Mouse (Mus musculus) adrenal gland (tissue): ENCODE results near the gene Hdhd3.

ENCODE experiments used
- intact Hi-C: fragments of 180-260 bp; cut with DNase I; formaldehyde crosslinking; loops from one replicate; pipeline ENCODE4 v1.15.1; 2025
- long read RNA-seq, 2 experiments: library from polyadenylated mRNA; unstranded; transcript quantifications; one replicate each; pipeline ENCODE4 v2.0.0; 2020; ENCODE audit warnings: borderline replicate concordance in 1 of 2; ENCODE audit not compliant: insufficient replicate concordance in 1 of 2

Hdhd3 gene
- long read RNA-seq, experiment 1, transcript Hdhd3-201 (2 exons, 1,205 nt), result major isoform, 13 of 13 reads
- long read RNA-seq, experiment 1, partial matches to known transcripts, result 0 of 13 reads
- long read RNA-seq, experiment 1, other reads (novel, unspliced or antisense), result 0 of 13 reads
- long read RNA-seq, experiment 2, transcript Hdhd3-201 (2 exons, 1,205 nt), result major isoform, 37 of 38 reads
- long read RNA-seq, experiment 2, partial matches to known transcripts, result 0 of 38 reads
- long read RNA-seq, experiment 2, other reads (novel, unspliced or antisense), result 1 of 38 reads

DNA sequence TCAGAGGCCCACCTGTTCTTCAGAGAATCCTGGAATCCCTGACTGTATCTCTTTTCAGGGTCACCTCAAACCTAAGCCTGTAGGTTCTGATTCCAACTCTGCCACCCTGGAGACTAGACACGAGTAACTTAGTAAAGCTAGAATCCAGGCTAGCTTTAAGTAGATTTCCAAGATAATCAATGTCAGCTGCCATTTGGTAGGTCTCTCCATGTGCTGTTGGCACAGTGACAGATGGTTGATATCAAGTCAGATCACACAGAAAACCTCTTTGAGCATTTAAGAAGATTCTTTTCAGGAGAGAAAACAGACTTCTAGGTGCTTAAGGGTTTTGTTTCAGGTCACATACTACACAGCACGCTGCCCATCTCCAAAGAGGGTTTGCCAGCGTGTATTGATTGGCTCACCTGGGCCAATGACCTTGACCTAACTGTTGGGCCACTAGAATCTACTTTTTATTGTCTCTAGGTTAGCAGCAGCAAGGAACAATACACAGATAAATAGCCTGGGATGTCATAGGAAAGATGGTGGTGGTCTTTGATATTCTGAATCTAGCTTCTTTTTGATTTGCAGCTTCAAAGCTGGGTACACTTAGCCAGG, at the start of gene Hdhd3:
TSS of gene Hdhd3 (minus strand) at position 94 of the 597 bp plus-strand sequence.
- intact Hi-C loops, result no loop called here

DNA sequence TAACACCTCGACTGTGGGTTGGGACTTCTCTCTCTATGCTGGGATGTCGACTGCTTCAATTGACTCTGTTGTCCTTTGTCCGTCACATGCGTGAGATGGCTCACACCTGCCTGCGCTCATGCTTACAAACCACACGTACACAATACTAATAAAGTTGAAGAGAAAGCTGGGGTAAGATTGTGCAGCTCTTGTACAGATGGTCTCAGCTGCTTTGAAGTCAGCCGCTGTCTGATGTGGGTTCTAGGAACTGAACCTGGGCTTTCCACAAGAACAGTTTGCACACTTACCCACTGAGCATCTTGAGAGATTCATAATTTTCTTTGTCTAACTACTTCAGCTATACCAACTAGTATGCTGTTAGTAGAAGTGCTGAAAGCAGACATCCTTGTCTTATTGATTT, 48.7 kb upstream of the Hdhd3 start:
- intact Hi-C loops, result no loop called here

DNA sequence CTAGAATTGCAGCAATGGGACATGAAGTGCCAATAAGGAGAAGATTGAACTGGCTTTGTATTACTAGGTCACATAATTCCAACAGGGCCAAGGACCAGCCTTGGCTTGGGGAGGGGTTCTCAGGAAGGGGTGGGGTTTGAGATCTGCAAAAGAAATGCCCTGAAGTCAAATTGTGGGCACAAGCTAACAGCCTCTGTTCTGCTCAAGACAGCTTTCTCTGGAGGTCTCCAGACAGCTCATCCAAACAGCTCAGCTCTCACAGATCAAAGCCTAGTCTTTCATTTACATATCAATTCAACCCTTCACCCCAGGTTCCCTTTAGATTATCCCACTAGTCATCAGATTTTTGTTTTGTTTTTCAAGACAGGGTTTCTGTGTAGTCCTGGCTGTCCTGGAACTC, 41.5 kb upstream of the Hdhd3 start:
- intact Hi-C loops, result no loop called here

DNA sequence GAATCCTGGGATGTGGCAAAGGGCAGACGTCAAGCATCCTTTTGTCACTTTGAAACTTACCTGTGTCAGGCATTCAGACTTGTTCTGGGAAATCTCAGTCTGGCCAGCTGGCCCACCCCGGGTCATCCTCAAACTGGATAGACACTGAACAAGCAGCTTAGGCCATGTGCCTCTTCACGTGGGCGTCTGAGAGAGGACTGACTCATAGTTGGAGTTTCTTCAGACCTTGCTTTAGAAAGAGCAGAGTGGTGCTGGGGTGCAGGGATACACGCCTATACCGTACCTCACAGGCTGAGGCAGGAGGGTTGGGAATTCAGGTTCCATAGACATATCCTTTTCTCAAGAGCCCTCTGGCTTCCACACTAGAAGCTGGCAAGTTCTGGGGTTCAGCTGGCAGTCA, 40.5 kb upstream of the Hdhd3 start:
- intact Hi-C loops, result no loop called here

DNA sequence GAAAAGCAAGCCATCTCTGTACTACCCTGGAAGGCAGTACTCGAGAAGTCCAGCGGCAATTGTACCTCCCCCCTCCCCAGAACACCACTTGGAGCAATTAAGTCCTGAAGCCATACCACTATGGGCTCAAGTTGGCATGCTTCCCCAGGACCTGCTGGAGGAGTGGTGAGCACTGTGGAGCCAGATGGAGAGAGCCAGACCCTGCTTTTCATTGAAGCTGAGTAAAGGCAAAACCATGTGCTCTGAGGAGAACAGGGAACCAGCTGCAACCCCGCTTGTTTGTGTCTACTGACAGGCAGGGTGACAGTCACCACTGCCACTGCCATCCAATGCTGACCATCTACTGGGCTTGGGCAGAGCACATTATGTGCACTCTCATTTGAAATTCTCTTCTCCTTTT, 38.5 kb upstream of the Hdhd3 start:
- intact Hi-C loops, result no loop called here

DNA sequence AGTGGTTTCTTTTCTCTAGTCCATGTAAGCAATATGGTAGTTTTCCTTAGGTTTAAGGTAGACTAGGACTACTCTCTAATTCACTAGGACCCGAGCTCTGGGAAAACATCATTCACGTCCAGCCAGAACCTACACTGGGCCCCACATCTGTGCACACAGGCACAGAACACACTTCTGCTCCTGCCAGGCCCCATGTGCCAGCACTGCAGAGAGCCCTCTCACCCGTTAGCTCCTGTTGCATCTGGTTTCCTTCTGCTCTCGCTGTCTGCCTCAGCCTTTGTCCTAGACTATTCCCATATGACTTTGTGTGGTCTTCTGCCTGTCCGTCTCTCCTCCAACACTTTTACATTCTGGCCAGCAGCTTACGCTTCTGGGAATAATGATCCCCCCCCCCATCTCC, 30.5 kb upstream of the Hdhd3 start:
- intact Hi-C loops, result no loop called here

DNA sequence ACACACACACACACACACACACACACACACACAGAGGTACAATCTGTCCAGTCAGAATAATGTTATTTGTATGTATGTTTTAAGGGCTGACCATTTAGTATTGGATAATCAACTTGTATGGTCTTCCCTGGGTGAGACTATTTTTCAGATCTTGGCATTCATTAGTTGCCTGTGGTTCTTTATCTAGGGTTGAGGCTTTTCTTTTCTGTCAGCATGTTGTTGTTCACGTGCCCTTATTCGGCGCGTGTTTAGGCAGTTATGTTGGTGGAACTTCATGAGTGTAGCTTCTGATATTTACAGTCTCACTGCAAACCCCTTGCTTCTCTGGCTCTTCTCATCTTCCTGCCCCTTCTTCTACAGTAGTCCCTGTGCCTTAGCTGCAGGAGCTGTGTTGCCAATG, 24.4 kb upstream of the Hdhd3 start:
- intact Hi-C loops, result no loop called here

DNA sequence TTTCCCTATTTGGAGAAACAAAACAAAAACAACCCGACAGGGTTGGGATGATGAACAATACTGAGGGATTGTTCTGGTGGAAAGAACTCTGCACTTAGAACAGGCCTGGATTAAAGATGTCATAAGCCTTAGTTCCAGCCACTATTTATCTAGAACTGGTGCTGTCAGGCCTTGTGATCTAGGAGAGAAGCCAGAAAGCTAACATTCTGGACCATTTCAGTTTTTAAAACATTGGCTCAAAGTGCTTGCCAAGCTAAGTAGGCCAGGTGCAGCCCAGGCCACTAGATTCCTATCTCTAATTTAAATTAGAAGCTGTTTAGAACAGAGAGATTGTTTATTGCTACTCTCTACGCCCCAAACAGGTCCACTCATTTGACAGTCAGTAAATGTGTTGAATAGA, 23.0 kb upstream of the Hdhd3 start:
- intact Hi-C loops, result no loop called here

DNA sequence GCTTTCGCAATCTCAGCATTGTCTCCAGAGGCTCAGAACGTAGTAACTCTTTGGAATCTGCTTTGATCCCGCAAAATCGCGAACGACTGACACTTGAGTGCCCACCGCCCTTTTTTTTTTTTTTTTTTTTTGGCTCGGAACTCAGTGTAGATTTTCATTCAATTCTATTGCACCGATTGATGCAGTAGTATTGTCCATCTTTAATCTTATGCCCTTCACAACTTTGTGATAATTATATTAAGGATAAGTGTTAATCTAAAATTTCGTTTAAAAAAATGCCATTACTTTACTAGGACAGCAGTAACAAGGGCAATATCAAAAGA, 22.2 kb upstream of the Hdhd3 start:
- intact Hi-C loops, result no loop called here

DNA sequence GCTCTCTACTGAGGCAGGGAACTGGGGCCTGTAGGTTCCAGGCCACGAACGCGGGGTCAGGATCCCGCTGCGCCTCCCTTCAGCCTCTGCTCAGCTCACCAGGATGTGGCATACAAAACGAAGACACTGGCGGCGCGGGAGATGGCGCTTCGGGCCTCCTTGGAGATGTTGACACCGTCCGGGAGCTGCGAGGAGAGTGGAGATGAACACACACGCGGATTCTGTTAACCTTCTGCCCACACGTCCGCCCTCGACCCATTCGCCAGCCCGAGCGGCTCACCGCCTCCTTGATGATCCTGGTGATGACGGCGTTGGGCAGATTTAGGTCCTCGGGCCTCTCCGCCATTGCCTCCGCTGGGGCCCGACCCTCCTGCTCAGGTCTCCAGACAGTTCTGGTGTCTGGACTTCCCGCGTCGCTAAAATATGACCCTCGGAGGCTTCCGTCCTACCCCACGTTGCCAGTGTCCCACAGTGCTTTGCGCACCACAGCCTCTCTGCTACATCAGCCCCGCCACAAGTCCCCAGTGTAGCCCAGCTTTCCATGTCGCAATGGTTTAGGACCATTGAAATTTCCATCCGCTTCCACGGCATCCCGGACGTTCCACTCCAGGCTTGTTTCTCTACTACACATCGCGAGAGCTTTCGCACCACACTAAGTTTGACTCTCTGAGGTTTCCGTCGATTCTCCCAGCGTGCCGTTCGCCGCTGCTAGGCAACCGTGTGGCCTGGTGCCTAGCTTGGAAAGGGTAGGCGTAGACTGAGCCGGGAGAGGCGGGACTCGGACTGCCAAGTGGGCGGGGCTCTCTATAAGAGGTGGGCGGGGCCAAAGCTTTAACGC, 21.6 kb upstream of the Hdhd3 start, which contains the start of the genes Pole3 and 4933430I17Rik:
TSS of gene Pole3 (minus strand) at position 418 of the 838 bp plus-strand sequence.
TSS of gene 4933430I17Rik (plus strand) at position 719 of the 838 bp plus-strand sequence.
- intact Hi-C loops, result loop anchor here (5.0 kb wide), 1 partner anchor 113 kb away; no protein-coding TSS in a partner anchor

DNA sequence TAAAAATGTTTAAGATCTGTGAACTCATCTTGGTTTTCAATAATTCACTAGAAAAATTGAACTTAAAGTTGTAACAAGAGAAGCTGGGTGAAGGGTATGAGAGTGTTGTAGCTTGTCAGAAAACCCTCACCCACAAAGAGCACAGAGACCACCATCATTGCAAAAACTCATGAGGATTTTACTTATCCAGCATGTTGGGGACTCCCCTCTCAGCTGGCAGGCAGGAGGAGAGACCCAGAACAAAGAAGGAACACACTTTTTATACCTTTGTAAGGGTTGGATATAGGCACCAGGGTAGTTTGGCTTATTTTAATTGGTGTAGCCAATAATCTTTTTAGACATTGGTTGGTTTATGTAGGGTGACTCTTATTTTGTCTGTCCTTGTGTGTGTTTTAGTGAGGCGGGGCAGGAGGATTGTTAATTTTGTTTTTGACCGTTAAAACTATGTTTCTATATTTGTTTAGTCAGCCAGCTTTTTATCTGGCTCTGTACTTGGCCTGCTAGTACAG, 17.7 kb upstream of the Hdhd3 start:
- intact Hi-C loops, result loop anchor here (5.0 kb wide), 1 partner anchor 109 kb away; no protein-coding TSS in a partner anchor

DNA sequence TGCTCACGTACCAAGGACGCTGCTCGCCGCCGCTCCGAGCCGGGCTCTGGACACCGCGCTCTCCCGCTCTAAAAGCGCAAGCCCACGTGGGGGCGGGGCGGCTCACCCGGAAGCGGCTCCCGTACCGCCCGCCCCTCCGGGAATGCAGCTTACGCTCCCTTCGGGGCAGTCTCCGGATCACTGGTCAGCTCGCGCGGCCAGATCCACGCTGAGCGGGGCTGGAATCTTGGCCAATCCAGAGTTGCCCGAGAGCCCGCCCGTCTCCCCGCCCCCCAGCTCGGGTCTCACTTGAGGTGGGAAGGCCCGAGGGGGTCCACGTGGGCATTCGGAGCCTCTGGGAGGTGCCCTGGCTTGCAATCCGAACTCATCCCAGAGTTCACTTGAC, 16.6 kb upstream of the Hdhd3 start, which contains the start of gene Alad:
TSS of gene Alad (minus strand) at position 70 of the 385 bp plus-strand sequence.
- intact Hi-C loops, result loop anchor here (5.0 kb wide), 1 partner anchor 108 kb away; no protein-coding TSS in a partner anchor

DNA sequence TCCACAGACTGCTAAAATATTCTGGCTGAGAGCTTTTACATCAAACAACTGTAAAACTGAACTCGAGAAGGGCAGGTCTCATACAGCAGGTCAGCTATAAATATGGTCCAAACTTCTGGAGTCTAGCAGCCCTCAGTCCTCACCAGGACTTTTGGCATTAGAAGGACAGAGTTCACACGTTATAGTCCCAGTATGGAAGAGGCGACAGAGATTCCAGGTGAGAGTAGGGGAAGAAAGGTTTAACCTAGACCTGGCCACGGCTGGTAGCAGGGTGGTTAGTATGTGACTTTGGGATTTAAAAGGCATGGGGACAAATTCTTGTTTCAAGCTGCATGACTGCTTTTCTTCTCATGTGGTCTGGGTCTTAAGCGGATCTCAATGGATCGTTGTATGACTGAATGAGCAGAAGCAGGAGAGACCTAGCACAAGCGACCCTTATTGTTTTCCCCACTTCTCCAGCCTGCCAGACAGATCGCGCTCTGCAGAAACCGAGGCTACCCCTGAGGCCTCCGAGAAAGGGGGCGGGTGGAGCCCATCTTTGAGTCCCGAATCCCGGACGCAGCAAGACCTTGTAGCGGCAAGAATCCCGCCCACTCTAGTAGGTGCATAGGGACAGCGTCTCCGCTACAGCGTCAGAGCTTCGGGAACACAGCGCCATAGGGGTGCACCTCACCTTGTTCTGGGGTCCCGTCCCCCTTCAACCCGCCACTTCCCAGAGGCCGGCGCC, 16.0 kb upstream of the Hdhd3 start:
- intact Hi-C loops, result no loop called here

DNA sequence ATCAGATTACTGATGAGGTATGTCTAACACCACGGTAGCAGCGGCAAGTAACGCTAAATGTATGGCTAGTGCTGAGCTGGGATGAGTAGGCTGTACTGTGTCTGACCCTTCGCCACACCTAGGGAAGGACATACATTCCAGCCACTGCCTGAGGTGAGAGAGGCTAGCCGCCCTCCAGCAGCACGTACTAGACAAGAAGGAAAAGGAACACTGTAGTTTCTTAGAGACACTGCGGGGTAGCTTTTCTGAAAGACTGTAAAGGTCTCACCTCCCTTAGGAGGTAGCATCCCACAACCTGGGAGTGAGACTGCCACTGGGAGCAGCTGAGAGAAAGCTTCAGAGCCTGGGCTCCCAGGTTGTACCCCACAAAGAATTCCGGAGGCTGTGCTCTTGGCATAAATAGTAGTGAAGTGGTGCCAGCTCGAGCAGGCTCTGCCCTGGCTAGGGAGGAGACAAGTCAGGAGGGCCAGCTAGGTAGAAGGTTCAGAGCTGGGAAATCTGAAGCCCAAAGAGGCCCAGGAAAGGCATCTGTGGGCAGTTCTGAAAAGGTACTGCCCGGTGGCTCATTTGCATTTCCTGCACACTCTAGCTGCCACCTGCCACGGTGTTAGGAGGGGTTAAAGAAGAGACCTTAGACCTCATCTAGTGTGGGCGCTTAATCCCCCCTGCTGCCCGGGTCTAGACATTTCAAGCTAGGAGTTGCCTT, 15.3 kb upstream of the Hdhd3 start:
- intact Hi-C loops, result no loop called here

DNA sequence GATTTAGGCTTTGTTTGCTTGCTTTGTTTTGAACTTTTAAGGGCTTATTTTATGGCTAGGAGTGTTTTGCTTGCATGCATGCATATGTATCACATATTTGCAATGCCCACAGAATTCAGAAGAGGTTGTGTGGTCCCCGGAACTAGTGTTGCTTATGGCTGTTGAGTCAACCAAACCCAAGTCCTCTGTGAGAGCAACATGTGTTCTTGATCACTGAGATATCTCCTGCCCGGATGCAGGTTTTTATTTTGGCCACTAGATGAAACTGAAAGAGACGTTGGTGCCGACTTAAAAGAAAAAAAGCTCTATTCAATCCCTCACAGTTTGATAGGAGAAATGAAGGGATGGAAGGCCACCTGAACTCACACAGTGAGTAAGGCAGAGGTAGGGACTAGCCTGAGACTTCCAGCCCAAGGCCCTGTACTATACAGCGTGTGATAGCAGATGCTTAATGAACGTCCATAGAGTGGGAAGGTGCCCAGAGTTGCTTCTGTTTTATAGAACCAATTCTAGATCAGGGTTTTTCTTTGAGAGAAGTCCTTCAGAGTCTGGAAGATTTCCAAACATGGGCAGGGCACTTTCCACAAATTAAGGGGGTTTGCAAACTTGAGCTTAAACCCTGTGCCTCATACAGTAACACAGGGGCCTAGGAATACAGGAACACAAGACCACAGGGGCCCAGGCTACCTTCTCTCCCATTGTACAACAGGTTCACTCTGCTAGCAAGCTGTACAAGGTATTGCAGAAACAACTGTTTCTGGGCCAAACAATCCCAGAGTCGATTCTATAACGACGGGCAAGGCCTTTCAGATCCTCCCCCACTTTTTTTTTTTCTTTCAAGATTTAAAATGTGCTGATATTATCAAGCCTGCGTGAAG, 14.5 kb upstream of the Hdhd3 start:
- intact Hi-C loops, result no loop called here

DNA sequence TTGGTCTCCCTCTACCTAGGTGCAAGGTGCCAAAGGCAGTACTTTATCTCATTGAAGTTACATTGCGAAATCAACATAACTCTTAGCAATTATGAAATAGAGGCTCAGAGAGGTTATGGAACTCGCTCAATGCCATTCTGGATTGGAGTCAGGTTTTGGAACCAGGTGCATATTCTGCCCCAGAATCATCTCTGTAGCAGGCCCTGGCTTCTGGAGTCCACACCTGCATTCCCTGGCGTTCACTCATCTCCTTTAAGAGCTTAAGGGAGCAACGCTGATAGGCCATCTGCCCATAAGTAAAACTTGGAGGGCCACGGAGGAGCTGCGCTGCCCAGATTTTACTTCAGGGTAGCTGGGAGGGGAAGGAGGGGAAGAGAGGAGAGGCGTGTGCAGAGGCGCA, 13.8 kb upstream of the Hdhd3 start:
- intact Hi-C loops, result no loop called here

DNA sequence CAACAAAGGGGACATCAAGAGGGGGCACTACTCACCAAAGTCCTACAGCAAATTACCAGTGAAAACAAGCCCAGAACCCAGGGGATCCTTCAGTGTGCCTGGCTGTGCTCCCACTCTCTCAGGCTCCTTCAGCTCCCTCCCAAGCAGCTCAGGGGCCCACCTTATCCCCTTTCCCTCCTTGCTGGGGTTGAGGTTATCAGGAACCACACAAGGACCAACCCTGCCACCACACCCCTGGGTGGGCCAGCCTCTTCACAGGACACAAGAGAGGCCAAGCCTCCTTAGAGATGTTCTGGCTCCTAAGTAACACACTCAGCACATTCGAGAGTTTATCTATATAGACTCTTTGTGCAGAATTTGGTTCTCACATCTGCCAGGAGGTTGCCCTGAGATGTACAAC, 13.3 kb upstream of the Hdhd3 start:
- intact Hi-C loops, result no loop called here

DNA sequence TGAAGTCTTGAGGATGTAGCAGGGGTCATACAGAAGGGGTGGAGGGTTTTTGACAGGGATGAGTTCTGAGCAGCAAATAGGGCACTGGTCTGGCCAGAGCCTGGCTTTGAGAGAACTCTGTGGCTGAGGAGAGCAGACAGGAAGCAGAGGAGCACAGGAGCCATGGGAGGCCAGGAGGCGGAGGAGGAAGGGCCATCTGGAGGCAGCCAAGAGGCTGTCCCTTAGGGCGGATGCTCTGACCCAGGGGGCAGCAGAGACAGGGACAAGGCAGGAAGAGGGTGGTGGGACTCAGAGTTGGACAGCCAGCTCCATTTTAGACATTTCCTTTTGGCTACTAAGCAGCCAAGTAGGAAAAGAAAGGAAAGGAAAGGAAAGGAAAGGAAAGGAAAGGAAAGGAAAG, 12.8 kb upstream of the Hdhd3 start:
- intact Hi-C loops, result no loop called here

DNA sequence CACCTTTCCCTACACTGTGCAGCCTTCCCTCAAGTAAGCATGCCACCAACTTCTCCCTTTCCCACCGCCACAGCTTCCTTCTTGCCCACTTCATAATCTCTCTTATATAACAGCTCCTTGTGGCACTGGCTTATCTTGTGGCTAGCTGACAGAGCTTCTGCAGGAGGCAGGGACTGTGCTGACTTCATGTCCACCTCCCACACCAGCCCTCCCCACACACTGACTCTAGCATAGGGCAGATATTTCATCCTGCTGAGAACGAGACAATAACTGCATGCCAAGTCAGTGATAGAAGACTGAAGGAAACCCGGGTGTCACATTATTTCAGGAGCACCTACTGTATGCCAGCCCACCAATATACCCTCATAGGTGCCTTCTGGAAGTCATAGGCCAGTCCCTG, 12.2 kb upstream of the Hdhd3 start:
- intact Hi-C loops, result no loop called here

DNA sequence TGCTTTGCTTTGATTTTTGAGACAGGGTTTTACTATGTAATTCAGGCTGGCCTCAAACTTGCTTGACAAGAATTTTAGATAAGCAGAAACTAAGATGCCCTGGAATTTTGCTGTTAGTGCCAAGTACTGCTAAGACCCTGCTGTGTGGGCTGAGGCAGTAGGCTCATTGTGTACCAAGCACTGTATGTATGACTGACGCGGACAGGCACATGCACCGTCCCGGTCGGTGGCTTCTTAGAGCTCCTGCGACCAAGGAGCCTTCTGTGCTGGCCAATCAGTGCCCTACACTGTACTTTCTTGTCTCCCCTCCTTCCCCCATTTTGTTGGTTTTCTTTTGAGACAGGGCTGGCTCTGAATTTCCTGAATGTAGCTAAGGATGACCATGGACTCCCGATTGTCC, 11.7 kb upstream of the Hdhd3 start:
- intact Hi-C loops, result no loop called here
